Mouse (Mus musculus) embryonic facial prominence, embryonic 10.5 days (tissue): ENCODE measurements at regions not wholly inside any gene's neighbourhood (a gene's known extent, or its start where the extent isn't known, plus 50 kb on each side); places are given as distances from the start of the nearest gene placed in this dataset.

Experiments used
- DNase-seq: peaks from one replicate; pipeline ENCODE4 v3.0.0-alpha.2; 2017; ENCODE audit warnings: low spot score
- H3K27ac ChIP-seq: fragments of 300-500 bp; sonication (generic); replicated peaks from 2 replicates; pipeline ENCODE4 v1.5.1; 2016; ENCODE audit warnings: mild to moderate bottlenecking
- H3K27me3 ChIP-seq: fragments of 300-500 bp; sonication (generic); replicated peaks from 2 replicates; pipeline ENCODE4 v1.6.1; 2016; ENCODE audit warnings: low read depth, mild to moderate bottlenecking; ENCODE audit not compliant: poor library complexity, severe bottlenecking
- H3K36me3 ChIP-seq: fragments of 300-500 bp; sonication (generic); replicated peaks from 2 replicates; pipeline ENCODE4 v1.6.1; 2016; ENCODE audit warnings: mild to moderate bottlenecking, moderate library complexity
- H3K4me1 ChIP-seq: fragments of 300-500 bp; sonication (generic); 2 replicates; pipeline ENCODE4 v1.6.1; 2016
- H3K4me3 ChIP-seq: fragments of 300-500 bp; sonication (generic); 2 replicates; pipeline ENCODE4 v1.5.1; 2016; ENCODE audit warnings: mild to moderate bottlenecking, moderate library complexity
- H3K9me3 ChIP-seq: fragments of 300-500 bp; sonication (generic); 2 replicates; pipeline ENCODE4 v1.6.1; 2016; ENCODE audit warnings: mild to moderate bottlenecking
- WGBS: fragments of 180-500 bp; shearing (Covaris S2); methylation state at CpG from one replicate; pipeline ENCODE4 v1.1.7; 2016; 5-methylcytosine and 5-hydroxymethylcytosine counted together

DNA sequence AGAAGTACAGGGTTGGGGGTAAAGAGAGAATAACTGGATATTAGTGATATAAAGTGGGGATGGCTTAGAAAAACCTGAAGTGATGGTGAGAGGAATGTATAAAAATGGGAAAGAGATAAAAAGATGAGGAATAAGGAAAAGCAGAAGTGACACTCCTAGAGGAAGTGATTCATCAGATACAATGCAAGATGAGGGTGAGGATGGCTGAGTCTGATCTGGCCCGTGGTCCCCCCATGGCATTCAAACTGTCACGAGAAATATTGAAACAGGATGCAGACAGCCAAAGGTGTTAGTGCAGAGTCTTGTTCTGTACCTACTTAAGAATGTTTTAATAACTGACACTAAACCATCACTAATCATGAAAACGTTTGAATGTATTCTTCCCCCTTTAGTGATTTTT is 56.2 kb upstream of the Kitl start:
- no peak overlapping the region for H3K4me3 ChIP-seq
- no peaks in the 10 kb centered on the region for H3K36me3 ChIP-seq
- no peaks in the 10 kb centered on the region for H3K9me3 ChIP-seq
- WGBS = 80% methylated on average over 3 of the region's 3 CpGs
- no peak for DNase-seq
- no peaks in the 10 kb centered on the region for H3K27me3 ChIP-seq
- no peaks in the 10 kb centered on the region for H3K4me1 ChIP-seq
- no peak overlapping the region for H3K27ac ChIP-seq

DNA sequence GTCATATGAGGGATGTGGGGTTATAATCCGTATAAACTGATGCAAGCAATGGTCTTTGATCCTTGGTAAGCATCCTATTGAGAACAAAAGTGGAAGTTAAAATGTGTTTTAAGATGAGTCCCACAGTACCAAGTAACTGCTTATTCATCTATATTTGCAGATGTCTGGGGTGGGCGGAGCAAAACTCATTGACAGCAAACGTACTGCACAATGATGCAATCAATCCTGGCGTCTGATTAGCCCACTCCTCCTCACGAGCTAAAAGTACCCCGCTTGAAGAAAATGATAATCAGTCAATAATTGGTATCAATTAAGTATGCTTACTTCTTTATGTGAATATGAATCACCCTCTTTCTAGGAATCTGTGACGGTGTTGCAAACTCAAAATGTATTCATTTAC is 62.9 kb upstream of the Kitl start:
- H3K4me1 ChIP-seq = no peaks in the 10 kb centered on the region
- H3K27me3 ChIP-seq = no peaks in the 10 kb centered on the region
- DNase-seq = no peak
- no peaks in the 10 kb centered on the region for H3K9me3 ChIP-seq
- H3K27ac ChIP-seq = no peak overlapping the region
- 88% methylated on average over 7 of the region's 7 CpGs for WGBS
- H3K4me3 ChIP-seq = no peak overlapping the region
- H3K36me3 ChIP-seq = no peaks in the 10 kb centered on the region

DNA sequence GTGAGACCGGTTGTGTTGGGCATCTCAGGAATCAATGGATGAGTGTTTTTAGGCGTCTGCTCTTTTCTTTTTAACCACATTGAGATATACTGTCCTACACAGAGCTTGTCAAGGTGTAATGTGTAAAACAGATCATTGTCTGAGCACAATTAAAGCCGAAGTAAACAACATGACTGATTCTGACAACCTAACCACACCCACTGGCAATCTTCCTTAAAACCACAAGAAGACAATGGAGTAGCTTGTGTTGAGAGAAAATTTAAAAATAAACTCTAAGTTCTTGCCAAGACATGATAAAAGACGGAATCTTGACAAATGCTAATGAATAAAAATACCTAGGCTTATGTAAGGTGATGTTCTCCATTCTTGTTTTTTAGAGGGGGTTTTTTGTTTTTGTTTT is 63.7 kb upstream of the Kitl start:
- H3K27ac ChIP-seq = no peak overlapping the region
- no peaks in the 10 kb centered on the region for H3K4me1 ChIP-seq
- H3K9me3 ChIP-seq = no peaks in the 10 kb centered on the region
- no peaks in the 10 kb centered on the region for H3K36me3 ChIP-seq
- H3K4me3 ChIP-seq = no peak overlapping the region
- no peaks in the 10 kb centered on the region for H3K27me3 ChIP-seq
- 83% methylated on average over 4 of the region's 4 CpGs for WGBS
- no peak for DNase-seq

DNA sequence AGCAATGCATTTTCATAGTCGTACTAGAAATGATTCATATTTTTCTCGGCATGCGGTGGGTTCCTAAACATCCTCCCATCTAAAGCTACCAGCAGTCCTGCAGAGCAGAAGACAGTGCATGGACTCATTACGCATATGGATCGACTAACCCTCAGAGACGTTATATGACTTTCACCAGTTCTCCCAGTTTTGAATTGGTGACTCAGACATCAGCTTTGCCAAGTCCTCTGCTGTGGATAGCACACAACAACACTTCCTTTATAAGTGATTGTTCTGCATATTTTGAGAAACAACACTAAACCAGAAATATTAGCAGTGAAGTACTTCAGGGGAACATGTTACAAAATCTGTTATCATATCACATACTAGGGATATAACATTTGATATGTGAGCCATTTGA is 64.1 kb upstream of the Kitl start:
- 94% methylated on average over 6 of the region's 6 CpGs for WGBS
- Histone ChIP-seq H3K4me1 (no peaks in the 10 kb centered on the region), H3K36me3 (no peaks in the 10 kb centered on the region), H3K4me3 (no peak overlapping the region), H3K9me3 (no peaks in the 10 kb centered on the region), H3K27ac (no peak overlapping the region), H3K27me3 (no peaks in the 10 kb centered on the region)
- DNase-seq = no peak

DNA sequence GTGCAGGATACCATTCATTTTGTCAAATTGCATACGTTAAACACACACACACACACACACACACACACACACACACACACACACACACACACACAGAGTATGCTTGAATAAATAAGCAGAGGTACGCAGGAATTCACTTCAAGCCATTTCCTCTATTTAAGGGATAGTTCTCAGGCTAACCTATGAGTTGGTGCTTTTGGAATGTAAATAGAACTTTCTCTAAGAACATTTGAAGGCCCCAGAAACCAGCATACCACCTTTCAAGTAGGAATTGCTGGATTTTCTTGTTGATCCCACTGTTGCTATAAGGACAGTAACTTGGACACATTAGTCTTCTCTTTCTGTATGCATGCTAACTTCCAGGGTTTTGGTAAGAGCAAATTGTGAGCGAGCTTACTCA is 66.7 kb upstream of the Kitl start:
- H3K4me3 ChIP-seq = no peak overlapping the region
- H3K27ac ChIP-seq = no peak overlapping the region
- no peaks in the 10 kb centered on the region for H3K36me3 ChIP-seq
- 80% methylated on average over 3 of the region's 3 CpGs for WGBS
- H3K27me3 ChIP-seq = no peaks in the 10 kb centered on the region
- no peaks in the 10 kb centered on the region for H3K4me1 ChIP-seq
- no peaks in the 10 kb centered on the region for H3K9me3 ChIP-seq
- no peak for DNase-seq

DNA sequence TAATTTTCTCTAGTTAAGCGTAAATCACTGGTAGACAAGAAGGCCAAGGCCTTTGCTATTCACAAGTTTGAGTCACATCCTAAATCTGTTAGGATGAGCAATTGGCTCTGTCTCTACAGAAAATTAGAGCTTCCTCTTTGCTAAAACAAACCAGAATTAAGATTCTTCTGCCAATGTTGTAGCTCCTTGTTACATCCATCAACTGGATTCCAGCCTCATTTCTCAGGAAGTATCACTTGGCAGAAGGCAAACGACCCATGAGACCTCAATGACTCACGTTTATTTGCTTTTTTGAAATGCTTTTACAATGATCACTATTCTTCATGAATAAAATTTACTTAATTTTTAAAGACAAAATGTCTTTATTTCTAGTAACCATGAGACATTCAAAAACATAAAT is 70.0 kb upstream of the Kitl start:
- Histone ChIP-seq H3K9me3 (no peaks in the 10 kb centered on the region), H3K4me1 (0 out of 2 replicates have a peak, but pooled peaks cover 3% of the 10 kb centered on the region), H3K4me3 (no peak overlapping the region), H3K27ac (no peak overlapping the region), H3K27me3 (no peaks in the 10 kb centered on the region), H3K36me3 (no peaks in the 10 kb centered on the region)
- WGBS = 75% methylated on average over 3 of the region's 3 CpGs
- no peak for DNase-seq

DNA sequence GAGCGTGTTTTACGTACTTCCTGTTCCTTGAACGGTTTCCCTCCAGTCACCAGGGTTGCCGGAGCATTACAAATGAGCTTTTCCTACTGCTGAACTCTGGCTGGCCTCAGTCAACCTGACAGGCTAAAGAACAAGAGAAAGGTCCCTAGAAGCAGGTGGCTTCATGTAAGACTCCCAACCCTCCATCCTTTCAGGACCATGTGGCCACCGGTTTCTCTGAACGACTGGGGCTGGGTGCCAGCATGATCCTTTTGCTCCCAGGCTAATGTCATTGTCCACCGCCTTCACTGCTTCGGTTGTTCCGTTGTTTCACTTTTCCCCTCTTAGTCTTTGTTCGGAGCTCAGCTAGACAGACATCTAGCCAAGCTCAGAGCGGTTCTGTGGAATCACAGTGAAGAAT is 73.8 kb upstream of the Kitl start:
- Histone ChIP-seq H3K27me3 (no peaks in the 10 kb centered on the region), H3K9me3 (no peaks in the 10 kb centered on the region), H3K36me3 (no peaks in the 10 kb centered on the region), H3K27ac (no peak overlapping the region), H3K4me1 (peaks cover 8% of the 10 kb centered on the region), H3K4me3 (no peak overlapping the region)
- no peak for DNase-seq
- 75% methylated on average over 11 of the region's 11 CpGs for WGBS

DNA sequence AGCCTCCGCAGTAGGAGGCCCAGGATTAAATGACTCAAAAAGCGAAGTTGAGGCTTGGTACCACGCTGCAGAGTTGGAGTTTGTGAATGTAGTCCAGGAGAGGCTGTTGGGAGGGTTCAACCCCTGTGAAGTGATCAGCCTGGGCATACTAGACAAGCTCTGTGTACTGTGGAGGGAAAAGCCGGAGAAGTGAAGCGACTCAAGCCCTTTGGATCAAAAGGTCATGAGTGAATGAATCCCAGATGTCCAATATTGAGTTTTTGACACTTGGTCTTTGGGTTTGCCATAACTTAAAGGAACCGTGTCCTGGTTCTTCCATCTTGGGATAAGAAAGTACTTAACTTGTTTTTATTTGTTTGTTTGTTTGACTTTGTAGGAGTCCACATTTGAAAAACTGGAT is 76.5 kb upstream of the Kitl start:
- H3K4me1 ChIP-seq = peaks cover 8% of the 10 kb centered on the region
- 47% methylated on average over 6 of the region's 6 CpGs for WGBS
- H3K27ac ChIP-seq = no peak overlapping the region; the same call in 1 of the 2 replicates
- peak; percentile 23 for DNase-seq
- H3K4me3 ChIP-seq = no peak overlapping the region
- H3K27me3 ChIP-seq = no peaks in the 10 kb centered on the region
- H3K9me3 ChIP-seq = no peaks in the 10 kb centered on the region
- H3K36me3 ChIP-seq = no peaks in the 10 kb centered on the region

DNA sequence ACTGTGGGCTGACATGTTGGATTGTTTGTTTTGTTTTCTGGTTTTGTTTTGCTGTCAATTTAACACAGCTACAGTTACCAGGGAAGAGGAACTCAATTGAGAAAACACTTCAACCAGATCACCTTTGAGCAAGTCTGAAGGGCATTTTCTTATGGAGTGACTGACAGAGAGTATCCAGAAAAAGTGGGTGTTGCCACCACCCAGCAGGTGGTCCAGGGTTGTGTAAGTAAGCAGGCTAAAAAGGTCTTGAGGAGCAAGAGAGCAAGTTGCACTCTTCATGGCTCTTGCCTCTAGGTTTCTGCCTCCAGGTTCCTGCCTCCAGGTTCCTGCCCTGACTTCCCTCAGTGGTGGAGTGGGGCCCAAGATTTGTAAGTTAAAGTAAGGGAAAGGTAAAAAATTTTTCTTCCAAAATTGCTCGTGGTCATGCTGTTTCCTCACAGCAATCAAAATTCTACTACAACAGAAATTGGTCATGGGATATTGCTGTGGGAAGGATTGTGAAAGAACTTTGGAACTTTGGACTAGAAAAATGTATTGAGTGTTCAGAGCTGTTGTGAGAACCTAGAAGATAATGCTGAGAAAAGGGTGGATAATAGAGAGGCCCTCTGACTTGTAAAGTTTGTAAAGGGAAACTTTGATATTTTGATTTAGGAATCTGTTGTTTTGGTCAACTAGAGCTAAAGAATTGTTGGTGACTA is 77.4 kb upstream of the Kitl start:
- no peak overlapping the region for H3K27ac ChIP-seq
- WGBS = 87% methylated on average over 1 of the region's 1 CpGs

DNA sequence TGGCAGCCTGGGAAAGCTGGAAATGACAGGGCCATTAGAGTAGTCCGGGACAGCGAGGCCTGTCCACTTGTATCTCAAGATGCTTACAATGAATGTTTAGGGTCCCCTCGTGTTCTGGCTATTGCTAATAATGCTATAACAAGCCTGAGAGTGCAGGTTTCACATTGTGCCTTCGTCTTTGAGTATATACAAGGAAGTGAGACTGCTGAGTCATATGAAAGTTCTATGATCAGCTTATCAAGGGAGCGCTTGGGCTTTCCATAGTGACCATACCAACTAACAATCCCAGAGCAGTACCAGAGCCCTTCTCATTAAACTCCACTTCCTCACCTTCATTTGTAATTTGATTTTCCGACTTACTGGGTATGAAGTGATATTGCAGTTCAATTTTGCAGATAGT is 86.2 kb upstream of the Kitl start:
- no peak overlapping the region for H3K4me3 ChIP-seq
- H3K4me1 ChIP-seq = peaks cover 13% of the 10 kb centered on the region
- no peak for DNase-seq
- H3K27me3 ChIP-seq = no peaks in the 10 kb centered on the region
- H3K9me3 ChIP-seq = no peaks in the 10 kb centered on the region
- no peak overlapping the region for H3K27ac ChIP-seq
- 91% methylated on average over 6 of the region's 6 CpGs for WGBS
- H3K36me3 ChIP-seq = no peaks in the 10 kb centered on the region

More for the DNA sequence above, 77.4 kb upstream of the Kitl start:
- no peaks in the 10 kb centered on the region for H3K9me3 ChIP-seq
- no peak overlapping the region for H3K4me3 ChIP-seq
- DNase-seq = no peak
- H3K27me3 ChIP-seq = no peaks in the 10 kb centered on the region
- H3K4me1 ChIP-seq = peaks cover 8% of the 10 kb centered on the region
- no peaks in the 10 kb centered on the region for H3K36me3 ChIP-seq

DNA sequence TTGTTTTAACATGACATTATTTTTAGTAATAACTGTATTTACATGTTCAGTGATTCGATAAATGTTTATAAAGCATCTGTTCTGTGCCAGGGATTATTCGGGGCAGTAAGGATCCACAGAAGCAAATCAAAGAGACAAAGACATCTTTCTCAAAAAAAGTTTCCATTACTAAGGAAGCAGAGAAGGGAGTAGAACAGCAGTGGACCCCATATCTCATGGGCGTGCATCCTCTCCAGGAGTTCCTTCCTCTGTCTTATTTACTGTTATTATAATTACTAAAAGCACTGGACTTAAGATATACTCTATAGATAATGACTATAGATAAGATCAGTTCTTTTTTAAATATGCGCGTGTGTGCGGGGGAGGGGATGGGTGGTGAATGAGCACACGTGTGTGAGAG is 87.5 kb upstream of the Kitl start:
- Histone ChIP-seq H3K4me1 (peaks cover 13% of the 10 kb centered on the region), H3K4me3 (no peak overlapping the region), H3K27ac (no peak overlapping the region), H3K36me3 (no peaks in the 10 kb centered on the region), H3K9me3 (no peaks in the 10 kb centered on the region), H3K27me3 (no peaks in the 10 kb centered on the region)
- no peak for DNase-seq
- WGBS = 95% methylated on average over 7 of the region's 7 CpGs

DNA sequence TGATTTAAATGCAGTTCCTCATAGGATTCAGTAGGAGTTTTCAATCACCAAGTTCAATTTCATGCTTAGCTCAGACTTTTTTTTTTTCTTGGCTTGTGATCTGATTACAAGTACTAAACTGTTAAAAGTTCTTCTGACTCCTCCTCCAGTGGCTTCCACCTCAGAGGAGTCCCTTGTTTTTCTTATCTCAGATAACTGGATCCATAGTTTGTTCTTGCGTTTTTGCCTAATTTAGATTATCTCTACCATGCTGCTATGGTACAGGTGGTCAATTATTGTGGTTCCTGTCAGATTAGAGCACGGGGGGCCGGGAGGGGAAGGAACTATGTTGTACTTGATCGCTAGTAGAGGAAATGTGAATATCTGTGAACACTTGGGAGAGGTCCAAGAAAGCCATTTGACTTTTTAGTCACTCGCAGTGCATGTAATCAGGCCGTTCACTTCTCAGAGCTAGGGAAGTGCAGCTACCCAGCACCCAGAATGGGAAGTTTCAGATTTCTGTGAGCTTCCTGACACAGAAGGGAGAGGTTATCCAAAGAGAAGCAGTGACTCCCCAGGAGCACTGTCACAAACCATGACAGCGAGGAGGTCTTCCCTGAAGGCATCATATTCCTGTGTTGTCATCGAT is 89.0 kb upstream of the Kitl start:
- 70% methylated on average over 8 of the region's 8 CpGs for WGBS
- no peaks in the 10 kb centered on the region for H3K9me3 ChIP-seq
- no peak overlapping the region for H3K4me3 ChIP-seq
- peaks cover 25% of the 10 kb centered on the region for H3K4me1 ChIP-seq
- no peak overlapping the region for H3K27ac ChIP-seq
- H3K36me3 ChIP-seq = no peaks in the 10 kb centered on the region
- H3K27me3 ChIP-seq = no peaks in the 10 kb centered on the region
- no peak for DNase-seq

DNA sequence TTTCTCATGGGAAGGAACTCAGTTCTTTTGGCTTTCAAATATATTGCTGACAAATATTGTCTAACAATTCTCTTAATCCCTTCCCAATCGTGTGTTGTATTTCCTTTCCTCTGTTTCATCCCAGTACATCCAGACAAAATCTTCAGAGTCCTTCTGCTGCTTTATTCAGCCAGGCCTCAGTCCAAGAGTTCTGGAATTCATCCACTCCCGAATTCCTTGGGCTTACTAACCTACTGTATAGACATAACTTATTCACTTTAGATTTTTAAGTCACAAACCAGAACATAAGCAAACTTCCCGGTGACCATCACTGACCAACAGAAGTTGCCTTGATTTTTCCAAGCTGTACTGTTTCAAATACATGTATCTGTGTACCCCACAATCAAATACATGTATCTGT is 90.9 kb upstream of the Kitl start:
- Histone ChIP-seq H3K27ac (no peak overlapping the region), H3K4me3 (no peak overlapping the region), H3K36me3 (no peaks in the 10 kb centered on the region), H3K4me1 (peaks cover 33% of the 10 kb centered on the region), H3K9me3 (no peaks in the 10 kb centered on the region), H3K27me3 (no peaks in the 10 kb centered on the region)
- 89% methylated on average over 3 of the region's 3 CpGs for WGBS
- no peak for DNase-seq
